Mouse (Mus musculus) testis, adult 2 months (tissue): ENCODE measurements at regions not wholly inside any gene's neighbourhood (a gene's known extent, or its start where the extent isn't known, plus 50 kb on each side); places are given as distances from the start of the nearest gene placed in this dataset.

Source experiments
- CTCF ChIP-seq: fragments of 200-500 bp; IDR thresholded peaks from 2 replicates; pipeline ENCODE4 v1.5.1; 2012; ENCODE audit warnings: low read depth, mild to moderate bottlenecking, inconsistent platforms, low read length, moderate library complexity; ENCODE audit not compliant: control insufficient read depth, insufficient read depth, insufficient replicate concordance
- POLR2A ChIP-seq: fragments of 200-500 bp; IDR thresholded peaks from 2 replicates; pipeline ENCODE4 v1.6.1; 2012; ENCODE audit warnings: low read depth, mild to moderate bottlenecking, inconsistent platforms, low read length, moderate library complexity; ENCODE audit not compliant: control insufficient read depth

DNA sequence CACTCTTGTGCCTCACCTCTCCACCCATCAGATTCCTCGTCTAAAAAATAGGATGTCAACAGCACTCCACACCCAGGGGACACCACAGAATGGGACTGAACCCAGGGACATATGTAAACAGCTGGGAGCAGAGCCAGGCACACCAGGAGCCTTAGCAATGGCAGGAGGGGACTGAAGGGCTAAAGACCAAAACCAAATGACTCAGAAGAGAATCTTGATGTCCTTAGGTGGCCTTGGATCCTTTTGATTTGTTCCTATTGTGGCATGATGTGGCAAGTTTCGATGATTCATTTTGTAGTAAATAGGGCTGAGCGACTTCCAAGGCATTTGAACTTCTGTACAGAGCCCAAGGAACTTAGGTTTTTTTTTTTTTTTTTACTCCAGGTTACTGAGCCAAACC is 233.4 kb downstream of the Snx10 start:
- TF ChIP-seq CTCF, result no peak
- no peak for TF ChIP-seq POLR2A
